Mouse (Mus musculus) c-Kit-positive CD71-negative TER-119-negative erythroid progenitor cells, embryonic 14.5 days (primary cell): ENCODE results near the gene Tuft1.
"Not testable (repeated sequence)": the region's sequence is repeated elsewhere in the genome, so short reads cannot be mapped to it uniquely, and the experiment has no call there.

Source experiments
- DNase-seq: peaks from one replicate; pipeline ENCODE4 v3.0.0-alpha.2; 2013; ENCODE audit warnings: low read depth

Gene Tuft1

GRCm38 (mm10) chr3:94658740-94659095 is at the start of gene Tuft1:
Gene Tuft1, minus strand, starts transcription at chr3:94658872.
- DNase-seq = not testable (repeated sequence)

GRCm38 (mm10) chr3:94703364-94703763 is 44.7 kb upstream of the Tuft1 start:
- not testable (repeated sequence) for DNase-seq

DNA sequence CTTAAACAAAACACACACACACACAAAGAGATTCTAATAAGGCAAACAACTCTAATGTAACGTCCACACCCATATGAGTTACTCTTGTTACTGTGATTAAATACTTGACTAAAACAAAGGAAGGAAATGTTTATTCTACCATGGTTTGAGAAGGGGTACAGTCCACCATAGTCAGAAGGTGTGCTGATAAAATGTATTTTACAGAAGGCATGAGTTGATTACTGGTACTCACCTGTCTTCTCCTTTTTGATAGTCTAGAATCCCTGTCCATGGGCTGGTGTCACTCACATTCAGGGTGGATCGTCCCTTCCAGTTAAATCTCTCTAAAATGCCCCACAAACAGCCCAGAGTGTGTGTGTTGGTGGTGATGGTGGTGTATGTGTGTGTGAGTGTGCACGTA is 44.2 kb upstream of the Tuft1 start:
- DNase-seq = no peak

DNA sequence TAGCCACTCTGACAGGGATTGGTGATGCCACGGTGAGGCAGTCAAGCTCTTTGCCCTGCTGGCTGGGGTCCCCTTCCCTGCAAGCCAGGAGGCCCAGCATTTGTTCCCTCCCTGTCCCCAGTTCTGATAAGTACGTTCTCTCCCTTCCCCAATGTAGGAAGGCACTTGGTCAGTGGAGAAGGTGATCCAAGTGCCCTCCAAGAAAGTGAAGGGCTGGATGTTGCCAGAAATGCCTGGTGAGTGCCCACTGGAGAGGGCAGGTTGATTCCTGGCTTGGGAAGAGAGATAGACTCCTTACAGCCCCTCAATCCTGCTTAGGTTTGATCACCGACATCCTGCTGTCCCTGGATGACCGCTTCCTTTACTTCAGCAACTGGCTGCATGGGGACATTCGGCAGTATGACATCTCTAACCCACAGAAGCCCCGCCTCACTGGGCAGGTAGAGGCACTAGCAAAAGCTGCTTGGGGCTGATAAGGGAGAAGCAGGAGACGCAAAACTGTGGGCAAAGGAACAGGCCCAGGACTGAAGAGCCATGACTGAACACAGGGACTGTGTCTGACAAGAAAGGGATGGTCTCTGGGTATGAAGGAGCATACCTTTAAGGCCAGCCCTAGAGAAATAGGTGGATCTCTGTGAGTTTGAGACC is 43.6 kb upstream of the Tuft1 start:
- DNase-seq = not testable (repeated sequence)

- DNase-seq = not testable (repeated sequence)
These were observed 37.6 kb upstream of the Tuft1 start for GRCm38 (mm10) chr3:94696257-94696656.

GRCm38 (mm10) chr3:94695591-94695990 is 36.9 kb upstream of the Tuft1 start:
- not testable (repeated sequence) for DNase-seq

- DNase-seq = not testable (repeated sequence)
These were observed 35.2 kb upstream of the Tuft1 start for GRCm38 (mm10) chr3:94693874-94694273.

GRCm38 (mm10) chr3:94693329-94693825 is 34.7 kb upstream of the Tuft1 start, which contains the start of gene Selenbp2:
Gene Selenbp2, plus strand, starts transcription at chr3:94693556.
- no peak for DNase-seq

DNA sequence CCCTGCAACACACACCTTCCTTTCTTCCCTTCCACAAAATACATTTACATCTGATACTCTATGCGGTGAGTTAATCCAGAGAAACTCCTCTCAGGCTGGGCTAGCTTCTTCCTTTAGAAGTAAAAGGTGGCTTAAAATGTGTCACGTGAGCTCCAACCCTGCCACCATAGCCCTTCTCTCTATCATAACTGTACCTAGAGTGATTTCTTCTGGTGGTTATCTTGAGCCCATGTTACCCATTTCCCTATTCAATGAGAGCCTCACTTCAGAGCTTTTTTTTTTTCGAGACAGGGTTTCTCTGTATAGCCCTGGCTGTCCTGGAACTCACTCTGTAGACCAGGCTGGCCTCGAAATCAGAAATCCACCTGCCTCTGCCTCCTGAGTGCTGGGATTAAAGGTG is 33.0 kb upstream of the Tuft1 start:
- DNase-seq = not testable (repeated sequence)

GRCm38 (mm10) chr3:94690616-94691247 is 32.1 kb upstream of the Tuft1 start:
- no peak for DNase-seq

DNA sequence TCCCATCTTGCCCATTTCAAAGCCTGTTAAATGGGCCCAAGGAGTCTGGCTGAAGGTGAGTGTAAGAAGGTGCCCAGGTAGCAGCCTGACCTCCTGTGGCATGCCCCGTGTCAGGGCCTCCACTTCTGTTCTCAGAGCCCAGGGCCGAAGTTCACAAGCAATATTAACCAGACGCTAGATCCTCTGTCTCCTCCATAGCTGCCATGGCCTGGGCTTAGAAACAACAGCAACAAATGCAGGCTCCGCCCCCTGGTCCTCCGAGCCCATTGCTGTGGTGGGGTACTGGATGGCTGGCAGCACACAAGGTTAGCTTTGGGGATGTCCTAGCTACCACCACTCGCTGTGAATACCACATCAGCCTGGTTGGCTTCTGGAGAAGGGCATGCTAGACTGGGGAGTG is 31.5 kb upstream of the Tuft1 start:
- not testable (repeated sequence) for DNase-seq

DNA sequence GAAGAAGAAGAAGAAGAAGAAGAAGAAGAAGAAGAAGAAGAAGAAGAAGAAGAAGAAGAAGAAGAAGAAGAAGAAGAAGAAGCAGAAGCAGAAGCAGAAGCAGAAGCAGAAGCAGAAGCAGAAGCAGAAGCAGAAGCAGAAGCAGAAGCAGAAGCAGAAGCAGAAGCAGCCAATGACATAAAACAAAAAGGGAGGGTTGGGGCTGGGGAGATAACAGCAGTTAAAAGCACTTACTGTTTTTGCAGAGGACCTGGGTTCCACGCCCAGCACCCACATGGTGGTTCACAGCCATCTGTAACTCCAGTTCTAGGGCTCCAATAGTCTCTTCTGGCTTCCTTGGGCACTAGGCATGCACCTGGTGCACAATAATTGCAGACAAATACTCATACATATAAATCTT is 30.5 kb upstream of the Tuft1 start:
- not testable (repeated sequence) for DNase-seq

- not testable (repeated sequence) for DNase-seq
These were observed 30.0 kb upstream of the Tuft1 start for GRCm38 (mm10) chr3:94688698-94689097.

DNA sequence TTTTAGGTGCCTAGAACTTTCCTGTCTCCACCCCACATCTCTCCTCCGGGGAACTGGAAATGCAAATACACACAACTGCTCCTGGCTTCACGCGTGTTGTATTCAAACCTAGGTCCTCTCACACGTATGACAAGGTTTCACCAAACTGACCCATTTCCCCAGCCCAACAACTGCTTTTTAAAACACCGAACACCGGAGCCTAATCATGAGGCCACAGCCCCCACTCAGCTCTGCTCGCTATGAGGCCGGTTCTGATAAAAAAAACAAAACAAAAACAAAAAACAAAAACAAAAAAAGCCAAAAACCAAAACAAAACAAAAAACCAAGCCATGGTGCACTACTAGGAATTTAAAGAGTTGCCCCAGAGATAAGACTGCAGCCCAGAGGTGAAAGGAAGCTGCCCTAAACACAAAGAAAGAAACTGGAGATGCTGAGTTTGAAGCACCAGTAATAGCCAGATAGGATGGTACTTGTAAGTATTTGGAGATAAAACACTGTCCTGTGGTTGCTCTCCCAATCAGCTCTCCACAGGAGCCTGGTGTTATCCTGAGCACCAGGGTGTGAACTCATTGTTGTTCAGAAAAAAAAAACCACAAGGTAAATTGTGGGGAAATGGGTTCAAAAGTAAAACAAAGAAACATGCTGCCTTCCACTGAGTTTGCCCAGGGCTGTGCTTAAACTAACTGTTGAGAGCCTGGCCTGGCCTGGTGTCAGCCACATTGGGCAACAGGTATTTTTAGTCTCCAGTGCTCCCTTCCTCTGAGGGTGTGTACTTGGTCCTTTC is 27.5 kb upstream of the Tuft1 start:
- not testable (repeated sequence) for DNase-seq

DNA sequence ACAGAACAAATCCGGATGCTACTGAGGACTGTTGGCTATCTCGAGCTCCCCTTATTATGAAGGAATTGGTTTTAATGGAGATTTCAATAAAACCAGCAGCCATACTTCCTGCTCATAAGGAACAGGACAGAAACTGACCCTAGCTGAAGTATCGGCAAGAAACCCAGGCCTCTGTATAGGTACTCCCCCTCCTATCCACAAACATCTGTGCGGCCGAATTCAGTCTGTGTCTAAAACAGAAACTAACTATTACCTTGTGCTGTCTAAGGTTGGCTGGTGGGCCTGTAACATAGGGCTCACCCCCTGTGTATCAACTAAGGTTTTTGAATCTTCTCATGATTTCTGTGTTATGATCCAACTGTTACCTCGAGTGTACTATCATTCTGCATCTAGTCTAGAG is 25.0 kb upstream of the Tuft1 start:
- no peak for DNase-seq

DNA sequence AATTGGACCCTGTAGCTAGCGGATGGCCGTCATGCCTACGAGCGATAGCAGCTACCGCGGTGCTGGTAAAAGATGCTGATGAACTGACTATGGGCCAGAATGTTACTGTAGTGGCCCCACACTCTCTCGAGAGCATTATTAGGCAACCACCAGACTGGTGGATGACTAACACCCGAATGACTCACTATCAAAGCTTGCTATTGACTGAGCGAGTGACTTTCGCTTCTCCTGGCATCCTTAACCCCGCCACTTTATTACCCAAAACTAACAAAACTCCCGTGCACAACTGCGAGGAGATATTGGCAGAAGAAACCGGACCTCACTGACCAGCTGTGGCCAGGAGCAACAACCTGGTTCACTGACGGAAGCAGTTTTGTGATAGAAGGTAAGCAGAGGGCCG is 22.1 kb upstream of the Tuft1 start:
- DNase-seq = no peak

GRCm38 (mm10) chr3:94680032-94680431 is 21.4 kb upstream of the Tuft1 start:
- DNase-seq = not testable (repeated sequence)

GRCm38 (mm10) chr3:94679351-94679841 is 20.7 kb upstream of the Tuft1 start:
- no peak for DNase-seq

GRCm38 (mm10) chr3:94675101-94675500 is 16.4 kb upstream of the Tuft1 start:
- not testable (repeated sequence) for DNase-seq

DNA sequence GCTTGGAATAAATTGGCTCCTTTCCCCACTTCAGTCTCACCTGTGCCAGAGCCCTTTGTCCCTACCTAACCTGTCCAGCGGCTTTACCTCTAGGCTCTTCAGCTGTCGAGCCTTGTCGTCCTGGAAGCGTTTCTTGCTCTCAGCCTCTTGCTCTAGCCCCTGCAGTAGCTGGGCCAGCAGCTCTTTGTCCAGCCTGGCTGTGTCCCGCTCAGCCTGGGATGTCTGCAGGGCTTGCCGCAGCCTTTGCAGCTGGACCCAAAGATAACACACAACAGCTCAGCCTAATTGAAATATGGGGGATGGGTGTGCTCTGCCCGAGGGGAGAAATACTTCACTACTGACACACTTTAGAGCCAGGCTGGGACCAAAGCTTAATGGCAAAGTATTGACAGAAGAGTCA is 7.2 kb upstream of the Tuft1 start:
- not testable (repeated sequence) for DNase-seq

DNA sequence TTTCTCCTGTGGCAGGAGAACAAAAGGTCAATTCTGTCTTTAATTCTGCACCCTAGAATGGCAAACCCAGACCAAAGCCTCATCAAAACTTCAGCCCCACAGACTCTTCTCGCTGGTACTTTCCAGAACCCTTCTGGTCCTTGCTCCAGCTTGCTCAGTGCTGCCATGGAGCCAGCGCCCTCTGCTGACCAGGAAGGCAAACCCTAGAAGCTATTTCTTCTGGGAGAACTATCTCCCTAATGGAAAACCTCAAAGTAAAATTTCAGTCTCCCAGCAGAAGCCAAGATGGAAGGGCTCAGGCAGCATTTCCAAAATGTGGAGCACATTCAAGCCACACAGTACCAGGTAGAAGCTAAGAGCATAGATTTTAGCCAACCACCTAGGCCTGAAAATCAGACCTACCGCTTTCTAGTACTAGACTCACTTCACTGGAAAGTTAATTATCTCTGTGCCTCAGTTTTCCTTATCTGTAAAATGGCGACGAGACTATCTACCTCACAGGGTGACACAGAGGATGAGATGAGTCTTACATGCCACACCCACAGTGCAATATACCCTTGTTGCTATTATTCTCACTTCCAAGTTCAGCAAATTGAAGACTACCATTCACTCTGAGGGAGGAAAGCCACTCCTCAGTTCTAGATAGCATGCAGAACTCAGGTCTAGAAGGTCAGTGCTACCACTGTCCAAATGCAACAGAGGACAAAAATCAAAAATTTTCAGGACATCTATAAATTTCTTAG is 6.6 kb upstream of the Tuft1 start:
- DNase-seq = not testable (repeated sequence)

DNA sequence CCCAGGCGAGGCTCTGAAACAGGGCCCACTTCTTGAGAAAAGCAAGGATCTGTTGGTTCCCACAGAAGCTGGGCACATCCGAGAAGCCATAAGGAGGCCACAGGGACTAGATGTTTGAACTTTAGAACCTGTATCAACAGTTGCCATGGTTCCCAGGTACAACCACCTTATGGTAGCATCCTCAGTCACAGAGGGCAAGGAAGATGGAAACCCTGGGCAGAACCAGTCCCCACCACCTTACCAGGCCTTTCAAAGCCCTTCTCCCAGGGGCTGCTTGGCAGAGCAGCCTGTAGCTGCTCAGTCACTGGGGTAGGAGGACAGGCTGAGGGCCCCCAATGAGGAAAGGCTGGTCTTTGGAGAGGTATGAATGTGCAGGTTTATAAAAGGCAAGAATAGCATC is 2.2 kb upstream of the Tuft1 start:
- not testable (repeated sequence) for DNase-seq
